Mouse (Mus musculus): Measurements from ENCODE around the gene Nfib. TPM values are rescaled to one million over a fixed set of nuclear protein-coding genes. Genes with fewer than 3 reads are reported as not detected.

Gene Nfib
- polyA plus RNA-seq, 1 experiment from 2014 or later: 72.0 TPM

DNA sequence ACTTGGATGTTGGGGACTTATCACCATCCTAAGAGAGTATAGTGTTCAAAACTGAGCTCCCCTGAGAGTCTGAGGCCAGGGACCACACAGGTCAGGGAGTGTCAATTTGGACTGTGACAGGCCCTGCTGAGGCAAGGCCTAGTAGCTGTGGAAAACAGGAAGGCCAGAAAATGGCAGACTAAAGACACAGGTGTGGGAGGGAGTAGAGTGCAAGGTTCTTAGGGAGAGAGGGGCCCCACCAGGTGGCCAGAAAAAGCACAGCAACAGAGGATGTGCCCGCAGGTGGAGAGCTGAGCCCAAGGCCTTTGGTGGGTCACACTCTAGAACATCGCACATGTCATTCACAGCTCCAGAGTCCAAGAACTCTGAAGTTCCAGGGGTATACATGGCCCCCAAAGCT, 10.3 kb upstream of the Nfib start:
- Histone ChIP-seq H3K4me3 (replicated peaks; ENCODE audit: low read depth, low read length) (no peak overlapping the region), H3K4me2 (ENCODE audit: low read length) (no peak overlapping the region), H3K9ac (replicated peaks; ENCODE audit: low read length) (no peak overlapping the region), H3K27ac (replicated peaks; ENCODE audit: low read depth, low read length) (no peak overlapping the region), H3K4me1 (ENCODE audit: control insufficient read depth, insufficient read depth, low read length) (no peaks in the 10 kb centered on the region), H3K36me3 (ENCODE audit: control insufficient read depth, insufficient read depth, low read length) (no peaks in the 10 kb centered on the region), H3K27me3 (ENCODE audit: control insufficient read depth, insufficient read depth, low read length) (no peaks in the 10 kb centered on the region), H3K9me3 (ENCODE audit: control insufficient read depth, low read length) (peaks cover 14% of the 10 kb centered on the region)
- ATAC-seq (ENCODE audit: low FRiP score, low TSS enrichment) (no peak), DNase-seq (no peak)
- 77% methylated on average over 2 of the region's 2 CpGs for WGBS

DNA sequence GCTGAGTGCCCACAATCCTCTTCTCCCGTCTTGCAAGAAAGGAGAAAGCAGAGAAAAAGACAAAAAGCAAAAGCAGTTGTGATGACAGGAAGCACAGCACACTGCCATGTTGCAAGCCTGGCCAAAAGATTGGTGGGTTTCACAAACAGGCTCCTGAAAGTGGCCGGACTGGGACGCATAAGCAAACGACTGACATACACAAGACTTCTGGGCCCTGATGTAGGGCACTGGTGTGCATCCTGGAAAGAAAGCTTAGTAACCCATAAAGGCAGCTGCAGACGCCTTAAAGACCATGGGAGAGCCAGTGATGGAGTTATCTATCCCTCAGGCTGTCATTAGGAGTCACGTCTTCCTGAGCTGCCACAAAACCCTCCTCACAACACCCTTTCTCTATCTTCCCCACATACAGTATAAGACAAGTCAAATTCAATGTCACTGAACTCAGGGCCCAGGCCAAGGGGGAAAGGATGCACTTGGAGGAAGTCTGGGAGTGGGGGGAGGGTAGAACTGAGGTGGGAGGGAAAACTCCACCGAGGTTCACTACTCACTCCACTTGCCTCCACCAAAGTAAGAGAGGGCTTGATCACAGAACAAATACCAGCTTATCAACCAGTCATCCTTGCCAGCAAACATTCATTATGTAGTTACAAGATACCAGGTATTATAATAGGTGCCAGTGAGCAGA, 6.2 kb upstream of the Nfib start:
- Histone ChIP-seq H3K4me2 (ENCODE audit: low read length) (no peak overlapping the region), H3K9ac (replicated peaks; ENCODE audit: low read length) (no peak overlapping the region), H3K4me1 (ENCODE audit: control insufficient read depth, insufficient read depth, low read length) (no peaks in the 10 kb centered on the region; the same call in 1 of the 2 replicates), H3K9me3 (ENCODE audit: control insufficient read depth, low read length) (no peaks in the 10 kb centered on the region), H3K4me3 (replicated peaks; ENCODE audit: low read depth, low read length) (no peak overlapping the region), H3K36me3 (ENCODE audit: control insufficient read depth, insufficient read depth, low read length) (no peaks in the 10 kb centered on the region), H3K27me3 (ENCODE audit: control insufficient read depth, insufficient read depth, low read length) (no peaks in the 10 kb centered on the region), H3K27ac (replicated peaks; ENCODE audit: low read depth, low read length) (no peak overlapping the region)
- DNase-seq (no peak), ATAC-seq (ENCODE audit: low FRiP score, low TSS enrichment) (no peak)
- 82% methylated on average over 7 of the region's 7 CpGs for WGBS

- no peaks in the 10 kb centered on the region for H3K9me3 ChIP-seq (ENCODE audit: control insufficient read depth, low read length)
- no peak for DNase-seq
- ATAC-seq (ENCODE audit: low FRiP score, low TSS enrichment): no peak
- no peak overlapping the region for H3K27ac ChIP-seq (replicated peaks; ENCODE audit: low read depth, low read length)
- no peak overlapping the region for H3K9ac ChIP-seq (replicated peaks; ENCODE audit: low read length)
- H3K4me1 ChIP-seq (ENCODE audit: control insufficient read depth, insufficient read depth, low read length): peaks cover 14% of the 10 kb centered on the region
- WGBS: 85% methylated on average over 6 of the region's 6 CpGs
- no peaks in the 10 kb centered on the region for H3K36me3 ChIP-seq (ENCODE audit: control insufficient read depth, insufficient read depth, low read length)
- no peak overlapping the region for H3K4me3 ChIP-seq (replicated peaks; ENCODE audit: low read depth, low read length)
- no peak overlapping the region for H3K4me2 ChIP-seq (ENCODE audit: low read length)
- no peaks in the 10 kb centered on the region for H3K27me3 ChIP-seq (ENCODE audit: control insufficient read depth, insufficient read depth, low read length)
These were observed 4.1 kb upstream of the Nfib start for GRCm38 (mm10) chr4:82709666-82710065.

DNA sequence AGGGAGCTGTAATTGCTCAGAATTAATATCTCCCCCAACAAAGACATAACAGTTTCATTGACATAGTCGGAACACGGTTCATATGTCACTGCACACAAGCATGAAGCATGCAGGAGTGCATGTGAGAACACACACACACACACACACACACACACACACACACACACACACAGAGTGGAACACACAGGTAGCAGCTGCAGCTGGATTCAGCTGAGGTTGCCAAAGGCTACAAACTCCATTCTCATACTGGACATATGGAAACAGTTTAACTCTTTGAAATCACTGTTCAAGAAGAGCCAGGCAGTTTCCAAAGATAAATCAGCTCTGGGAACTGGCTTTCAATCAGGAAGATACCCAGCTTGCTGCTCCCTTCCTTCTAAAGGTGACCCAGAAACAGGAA, 462 bp upstream of the Nfib start:
- Histone ChIP-seq H3K9me3 (ENCODE audit: control insufficient read depth, low read length) (no peaks in the 10 kb centered on the region), H3K9ac (replicated peaks; ENCODE audit: low read length) (no peak overlapping the region), H3K4me1 (ENCODE audit: control insufficient read depth, insufficient read depth, low read length) (peaks cover 24% of the 10 kb centered on the region), H3K4me3 (replicated peaks; ENCODE audit: low read depth, low read length) (no peak overlapping the region), H3K27ac (replicated peaks; ENCODE audit: low read depth, low read length) (peak overlapping the region; percentile 68), H3K27me3 (ENCODE audit: control insufficient read depth, insufficient read depth, low read length) (no peaks in the 10 kb centered on the region), H3K4me2 (ENCODE audit: low read length) (no peak overlapping the region), H3K36me3 (ENCODE audit: control insufficient read depth, insufficient read depth, low read length) (no peaks in the 10 kb centered on the region)
- DNase-seq (no peak), ATAC-seq (ENCODE audit: low FRiP score, low TSS enrichment) (no peak)
- WGBS: 64% methylated on average over 2 of the region's 2 CpGs

DNA sequence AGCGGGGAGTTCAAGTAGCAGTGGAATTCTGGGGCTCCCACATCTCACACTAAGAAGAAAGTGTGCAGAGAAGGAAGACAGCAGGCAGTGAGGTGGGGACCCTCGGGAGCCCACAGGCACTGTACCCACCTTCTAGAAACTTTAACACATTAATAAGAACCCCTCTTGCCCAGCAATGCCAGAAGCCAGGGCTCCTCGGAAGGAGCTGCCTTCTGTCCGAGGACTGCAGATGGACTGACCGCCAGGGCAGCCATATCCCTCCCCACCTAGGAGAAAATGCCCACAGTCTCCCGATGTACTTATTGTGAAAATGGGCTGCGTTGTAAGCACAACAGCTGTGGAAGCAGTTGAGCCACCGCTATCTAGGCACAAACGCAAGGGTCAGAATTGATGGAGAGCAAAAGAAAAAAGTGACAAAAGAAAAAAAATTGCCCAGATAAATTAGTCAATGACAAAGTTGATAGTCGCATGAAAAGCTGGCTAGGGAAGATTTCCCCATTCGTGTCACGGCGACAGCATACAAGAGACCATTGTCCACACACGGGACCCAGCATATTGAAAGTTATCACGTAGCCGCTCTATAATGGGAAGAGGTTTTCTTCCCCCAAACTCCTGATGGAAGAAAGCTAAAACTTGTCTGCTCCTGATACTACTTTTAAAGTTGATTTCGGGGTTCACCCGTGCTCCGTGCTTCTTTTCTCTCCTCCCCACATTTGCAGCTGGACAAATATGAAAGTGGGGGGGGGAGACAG, 1.3 kb downstream of the Nfib start:
- peak; percentile 41; the same call in 1 of the 2 replicates for ATAC-seq (ENCODE audit: low FRiP score, low TSS enrichment)
- peak overlapping the region; percentile 68 for H3K27ac ChIP-seq (replicated peaks; ENCODE audit: low read depth, low read length)

GRCm38 (mm10) chr4:82702808-82703207, 2.7 kb downstream of the Nfib start:
- Histone ChIP-seq H3K27me3 (ENCODE audit: control insufficient read depth, insufficient read depth, low read length) (no peaks in the 10 kb centered on the region), H3K4me2 (ENCODE audit: low read length) (no peak overlapping the region), H3K36me3 (ENCODE audit: control insufficient read depth, insufficient read depth, low read length) (no peaks in the 10 kb centered on the region), H3K9ac (replicated peaks; ENCODE audit: low read length) (no peak overlapping the region), H3K27ac (replicated peaks; ENCODE audit: low read depth, low read length) (no peak overlapping the region), H3K9me3 (ENCODE audit: control insufficient read depth, low read length) (no peaks in the 10 kb centered on the region), H3K4me1 (ENCODE audit: control insufficient read depth, insufficient read depth, low read length) (peaks cover 24% of the 10 kb centered on the region), H3K4me3 (replicated peaks; ENCODE audit: low read depth, low read length) (no peak overlapping the region)
- WGBS: 76% methylated on average over 6 of the region's 6 CpGs
- ATAC-seq (ENCODE audit: low FRiP score, low TSS enrichment): no peak
- DNase-seq: no peak

More for the DNA sequence above, 1.3 kb downstream of the Nfib start:
- peak overlapping the region; percentile 7; the same call in 1 of the 2 replicates for H3K4me3 ChIP-seq (replicated peaks; ENCODE audit: low read depth, low read length)
- no peaks in the 10 kb centered on the region for H3K9me3 ChIP-seq (ENCODE audit: control insufficient read depth, low read length)
- no peaks in the 10 kb centered on the region for H3K27me3 ChIP-seq (ENCODE audit: control insufficient read depth, insufficient read depth, low read length)
- H3K36me3 ChIP-seq (ENCODE audit: control insufficient read depth, insufficient read depth, low read length): no peaks in the 10 kb centered on the region
- H3K4me1 ChIP-seq (ENCODE audit: control insufficient read depth, insufficient read depth, low read length): peaks cover 24% of the 10 kb centered on the region
- H3K4me2 ChIP-seq (ENCODE audit: low read length): peak overlapping the region; percentile 41
- DNase-seq: peak; percentile 52
- no peak overlapping the region for H3K9ac ChIP-seq (replicated peaks; ENCODE audit: low read length)
- 47% methylated on average over 19 of the region's 19 CpGs for WGBS

DNA sequence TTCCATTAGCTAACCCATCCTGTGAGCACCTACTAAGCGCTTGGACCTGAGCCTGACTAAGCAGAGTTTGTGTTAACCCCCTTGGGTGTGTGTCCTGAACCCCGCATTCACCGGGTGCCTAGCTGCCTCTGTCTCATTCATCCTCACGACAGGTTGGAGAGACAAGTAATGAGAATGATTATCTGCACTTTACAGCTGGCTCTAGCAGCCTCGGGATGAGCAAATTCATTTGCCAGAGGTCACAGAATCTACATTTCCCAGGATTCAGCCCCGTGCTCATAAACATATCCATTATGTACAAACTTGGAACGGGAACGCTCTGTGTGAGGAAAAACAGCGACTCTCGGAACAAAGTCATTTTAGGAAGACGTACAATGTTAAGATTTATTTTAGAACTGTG, 6.0 kb downstream of the Nfib start:
- H3K36me3 ChIP-seq (ENCODE audit: control insufficient read depth, insufficient read depth, low read length): no peaks in the 10 kb centered on the region
- peak overlapping the region; percentile 49 for H3K27ac ChIP-seq (replicated peaks; ENCODE audit: low read depth, low read length)

DNA sequence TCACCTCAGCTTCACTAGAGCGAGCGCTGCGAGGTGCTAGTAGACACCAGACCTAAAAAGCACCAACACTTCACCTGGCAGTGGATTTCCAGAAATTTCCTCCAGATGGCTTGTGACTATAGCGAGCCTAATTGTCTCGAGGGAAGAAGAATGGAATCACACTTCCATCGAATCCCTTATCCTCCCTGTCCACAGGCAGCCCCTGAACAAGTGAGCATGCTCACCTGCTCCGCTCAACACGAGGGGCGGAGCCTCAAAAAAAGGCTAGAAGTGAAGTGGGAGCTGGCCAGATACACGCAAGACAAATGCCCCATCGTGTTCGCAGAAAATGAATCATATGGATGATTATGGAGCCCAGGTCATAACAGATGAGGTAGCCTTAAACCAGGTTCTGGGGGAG, 6.9 kb downstream of the Nfib start:
- H3K9ac ChIP-seq (replicated peaks; ENCODE audit: low read length): no peak overlapping the region
- DNase-seq: no peak
- H3K36me3 ChIP-seq (ENCODE audit: control insufficient read depth, insufficient read depth, low read length): no peaks in the 10 kb centered on the region
- WGBS: 91% methylated on average over 12 of the region's 12 CpGs
- H3K4me3 ChIP-seq (replicated peaks; ENCODE audit: low read depth, low read length): no peak overlapping the region
- no peak overlapping the region for H3K27ac ChIP-seq (replicated peaks; ENCODE audit: low read depth, low read length)
- no peaks in the 10 kb centered on the region for H3K9me3 ChIP-seq (ENCODE audit: control insufficient read depth, low read length)
- no peak overlapping the region for H3K4me2 ChIP-seq (ENCODE audit: low read length)
- no peak for ATAC-seq (ENCODE audit: low FRiP score, low TSS enrichment)
- H3K4me1 ChIP-seq (ENCODE audit: control insufficient read depth, insufficient read depth, low read length): no peaks in the 10 kb centered on the region
- H3K27me3 ChIP-seq (ENCODE audit: control insufficient read depth, insufficient read depth, low read length): no peaks in the 10 kb centered on the region

More for the DNA sequence above, 6.0 kb downstream of the Nfib start:
- Histone ChIP-seq H3K27me3 (ENCODE audit: control insufficient read depth, insufficient read depth, low read length) (no peaks in the 10 kb centered on the region), H3K9me3 (ENCODE audit: control insufficient read depth, low read length) (no peaks in the 10 kb centered on the region), H3K9ac (replicated peaks; ENCODE audit: low read length) (no peak overlapping the region), H3K4me1 (ENCODE audit: control insufficient read depth, insufficient read depth, low read length) (peaks cover 8% of the 10 kb centered on the region), H3K4me3 (replicated peaks; ENCODE audit: low read depth, low read length) (no peak overlapping the region), H3K4me2 (ENCODE audit: low read length) (no peak overlapping the region)
- DNase-seq (peak; percentile 58), ATAC-seq (ENCODE audit: low FRiP score, low TSS enrichment) (no peak)
- 61% methylated on average over 11 of the region's 11 CpGs for WGBS

GRCm38 (mm10) chr4:82697151-82697550, 8.4 kb downstream of the Nfib start:
- Histone ChIP-seq H3K27ac (replicated peaks; ENCODE audit: low read depth, low read length) (no peak overlapping the region), H3K36me3 (ENCODE audit: control insufficient read depth, insufficient read depth, low read length) (no peaks in the 10 kb centered on the region), H3K27me3 (ENCODE audit: control insufficient read depth, insufficient read depth, low read length) (no peaks in the 10 kb centered on the region), H3K4me2 (ENCODE audit: low read length) (no peak overlapping the region), H3K4me3 (replicated peaks; ENCODE audit: low read depth, low read length) (no peak overlapping the region), H3K4me1 (ENCODE audit: control insufficient read depth, insufficient read depth, low read length) (peaks cover 11% of the 10 kb centered on the region), H3K9me3 (ENCODE audit: control insufficient read depth, low read length) (no peaks in the 10 kb centered on the region), H3K9ac (replicated peaks; ENCODE audit: low read length) (no peak overlapping the region)
- DNase-seq (no peak), ATAC-seq (ENCODE audit: low FRiP score, low TSS enrichment) (no peak)
- WGBS: 64% methylated on average over 6 of the region's 6 CpGs
